Mouse (Mus musculus) small intestine, adult 2 months (tissue): ENCODE measurements at regions not wholly inside any gene's neighbourhood (a gene's known extent, or its start where the extent isn't known, plus 50 kb on each side); places are given as distances from the start of the nearest gene placed in this dataset.

Source experiments
- CTCF ChIP-seq: fragments of 200-500 bp; IDR thresholded peaks from 2 replicates; pipeline ENCODE4 v1.5.1; 2012; ENCODE audit warnings: low read depth, mild to moderate bottlenecking, control low read depth, inconsistent platforms, low read length, moderate library complexity, mixed read lengths; ENCODE audit not compliant: insufficient replicate concordance, insufficient read length; ENCODE audit errors: extremely low read depth
- POLR2A ChIP-seq: fragments of 200-500 bp; IDR thresholded peaks from 2 replicates; pipeline ENCODE4 v1.6.1; 2012; ENCODE audit warnings: low read depth, mild to moderate bottlenecking, control low read depth, inconsistent platforms, low read length, moderate library complexity

GRCm38 (mm10) chr15:67472979-67473378 lies 972.3 kb upstream of the Lrrc6 start:
- TF ChIP-seq POLR2A (no peak), CTCF (no peak)
